ENCODE assay signal across 43 mouse cellular contexts in genomic region chr4:43822896-43823550, GRCm38 (mm10). TPM values are rescaled to one million over a fixed set of nuclear protein-coding genes. Genes with fewer than 3 reads are reported as not detected.
DNase-seq lines count a peak whose midpoint lies in the region; ATAC-seq and TF ChIP-seq lines count a peak whose summit lies in the region.
"Had no signal": no experiment of that assay in that cellular context is flagged by ENCODE, and none has a peak within 500 bp of the region (broad histone marks: within the 10 kb centered on the region; RNA-seq: fewer than 3 reads in every experiment).

No protein-coding gene starts in this region.

- H3K4me2 ChIP-seq in liver, postnatal 0 days (ENCODE audit: low read depth, low read length), result no peak overlapping the region
- H3K4me2 ChIP-seq in liver, embryonic 12.5 days, result no peak overlapping the region
- H3K4me2 ChIP-seq: embryonic facial prominence, embryonic 15.5 days; forebrain, embryonic 15.5 days; heart, embryonic 11.5 days; hindbrain, embryonic 12.5 days; kidney, embryonic 15.5 days; liver, embryonic 13.5 days; neural tube, embryonic 13.5 days had no signal

- no peak overlapping the region for H3K27ac ChIP-seq in liver, postnatal 0 days (ENCODE audit: low read depth)
- no peak overlapping the region for H3K27ac ChIP-seq in liver, embryonic 12.5 days
- H3K27ac ChIP-seq in limb, embryonic 10.5 days, result no peak overlapping the region
- H3K27ac ChIP-seq: embryonic facial prominence, embryonic 15.5 days; forebrain, embryonic 15.5 days; hindbrain, embryonic 12.5 days; hindbrain, postnatal 0 days; kidney, embryonic 15.5 days; left cerebral cortex, adult 2 months; liver, embryonic 13.5 days; neural tube, embryonic 13.5 days had no signal

- no peak for ATAC-seq in liver, postnatal 0 days
- no peak for ATAC-seq in liver, embryonic 12.5 days
- ATAC-seq: forebrain, embryonic 15.5 days; hindbrain, postnatal 0 days; midbrain, embryonic 16.5 days; Patski had no signal

- intact Hi-C loops in left cerebral cortex, postnatal 36 days (cut with DNase I), result no loop called here

- WGBS in liver, postnatal 0 days (ENCODE audit: insufficient replicate concordance), result 67% methylated on average over 13 of the region's 13 CpGs
- 46% methylated on average over 13 of the region's 13 CpGs for WGBS in liver, embryonic 12.5 days (ENCODE audit: insufficient replicate concordance)
- 84% methylated on average over 13 of the region's 13 CpGs for WGBS in limb, embryonic 10.5 days

- H3K9ac ChIP-seq in liver, postnatal 0 days (replicated peaks), result no peak overlapping the region
- H3K9ac ChIP-seq in liver, embryonic 12.5 days, result no peak overlapping the region
- H3K9ac ChIP-seq: embryonic facial prominence, embryonic 15.5 days; forebrain, embryonic 15.5 days; hindbrain, embryonic 12.5 days; kidney, embryonic 15.5 days; liver, embryonic 13.5 days; neural tube, embryonic 13.5 days had no signal

- peak; percentile 6 for DNase-seq in liver, postnatal 0 days
- peak; percentile 54 for DNase-seq in CD4-positive, CD25-positive, alpha-beta regulatory T cell, adult 2 months (ENCODE audit: low read depth, low spot score)
- peak; percentile 35 for DNase-seq in T-cell, adult 2 months (ENCODE audit: low spot score)
- peak; percentile 18 for DNase-seq in limb, embryonic 10.5 days (ENCODE audit: low spot score)
- no peak for DNase-seq in left cerebral cortex, postnatal 36 days (ENCODE audit: low spot score in 2 of 2)
- no peak for DNase-seq in gastrocnemius, adult 18-20 months (ENCODE audit: low spot score)
- DNase-seq: adrenal gland, postnatal 25 days; B cell, adult 2 months; cerebellum, adult 18-20 months; cerebellum, postnatal 10 days; gastrocnemius, postnatal 14 days; heart, postnatal 36 days; kidney, adult 11 months; kidney, postnatal 25 days; liver, embryonic 13.5 days; lung, adult 2 months; lung, postnatal 10 days; right cerebral cortex, postnatal 14 days; spleen, adult 18-20 months; thymus, adult 18-20 months; thymus, postnatal 25 days had no signal

- no peaks in the 10 kb centered on the region for H3K36me3 ChIP-seq in liver, postnatal 0 days (replicated peaks; ENCODE audit: insufficient read depth, low read length)
- no peaks in the 10 kb centered on the region for H3K36me3 ChIP-seq in liver, embryonic 12.5 days
- no peaks in the 10 kb centered on the region for H3K36me3 ChIP-seq in limb, embryonic 10.5 days
- H3K36me3 ChIP-seq: embryonic facial prominence, embryonic 15.5 days; forebrain, embryonic 15.5 days; hindbrain, embryonic 12.5 days; kidney, embryonic 15.5 days; liver, embryonic 13.5 days; neural tube, embryonic 13.5 days had no signal

- no peak for TF ChIP-seq CTCF in liver, postnatal 0 days (IDR thresholded peaks at IDR 0.05; ENCODE audit: low read depth)

- TF ChIP-seq EP300 in liver, postnatal 0 days (IDR thresholded peaks at IDR 0.05; ENCODE audit: low read depth), result no peak

- H3K4me3 ChIP-seq in liver, postnatal 0 days (ENCODE audit: low read depth, low read length), result no peak overlapping the region
- H3K4me3 ChIP-seq in liver, embryonic 12.5 days, result no peak overlapping the region
- H3K4me3 ChIP-seq in limb, embryonic 10.5 days, result no peak overlapping the region
- H3K4me3 ChIP-seq: embryonic facial prominence, embryonic 15.5 days; forebrain, embryonic 15.5 days; hindbrain, embryonic 12.5 days; kidney, embryonic 15.5 days; left cerebral cortex, adult 2 months; liver, embryonic 13.5 days; neural tube, embryonic 13.5 days had no signal

- no peaks in the 10 kb centered on the region; the same call in 1 of the 2 replicates for H3K27me3 ChIP-seq in liver, postnatal 0 days (ENCODE audit: insufficient read depth, low read length)
- no peaks in the 10 kb centered on the region for H3K27me3 ChIP-seq in liver, embryonic 12.5 days (replicated peaks)
- no peaks in the 10 kb centered on the region for H3K27me3 ChIP-seq in limb, embryonic 10.5 days (ENCODE audit: low read depth, poor library complexity, severe bottlenecking)
- H3K27me3 ChIP-seq: embryonic facial prominence, embryonic 15.5 days; forebrain, embryonic 15.5 days; hindbrain, embryonic 12.5 days; kidney, embryonic 15.5 days; liver, embryonic 13.5 days; neural tube, embryonic 13.5 days had no signal

- H3K4me1 ChIP-seq in liver, postnatal 0 days (ENCODE audit: insufficient read depth), result no peaks in the 10 kb centered on the region
- H3K4me1 ChIP-seq in liver, embryonic 12.5 days, result no peaks in the 10 kb centered on the region
- peaks cover 12% of the 10 kb centered on the region for H3K4me1 ChIP-seq in limb, embryonic 10.5 days
- H3K4me1 ChIP-seq: forebrain, embryonic 15.5 days; hindbrain, embryonic 12.5 days; liver, embryonic 13.5 days; neural tube, embryonic 13.5 days had no signal

- H3K9me3 ChIP-seq in liver, postnatal 0 days (ENCODE audit: low read length), result no peaks in the 10 kb centered on the region
- no peaks in the 10 kb centered on the region for H3K9me3 ChIP-seq in liver, embryonic 12.5 days (replicated peaks)
- H3K9me3 ChIP-seq in limb, embryonic 10.5 days (replicated peaks), result no peaks in the 10 kb centered on the region
- H3K9me3 ChIP-seq: embryonic facial prominence, embryonic 15.5 days; forebrain, embryonic 15.5 days; hindbrain, embryonic 12.5 days; kidney, embryonic 15.5 days; liver, embryonic 13.5 days; neural tube, embryonic 13.5 days had no signal

RNA-seq across cellular contexts. Expression of gene Olfr156, which starts 0.7 kb away (rescaled TPM):
- not detected in 2 replicates for polyA plus RNA-seq in liver, postnatal 0 days (2015; fragmentation: Nextera tagmentation; extraction: Ambion mirVana)
- polyA plus RNA-seq in liver, embryonic 12.5 days (2016; fragmentation: Nextera tagmentation; extraction: Ambion mirVana), result not detected in 2 replicates
- polyA plus RNA-seq in limb, embryonic 10.5 days (2016; fragmentation: Nextera tagmentation; extraction: Ambion mirVana), result not detected in 2 replicates
- total RNA-seq in left cerebral cortex, postnatal 36 days (2021), result not detected
- not detected for total RNA-seq in gastrocnemius, adult 18-20 months (2021)
- total RNA-seq: adrenal gland, adult 18-20 months; adrenal gland, postnatal 25 days; common myeloid progenitor, adult 5-6 weeks; gastrocnemius, postnatal 14 days; granulocyte monocyte progenitor cell, adult 5-6 weeks; heart, postnatal 36 days; hindbrain, postnatal 0 days; layer of hippocampus, adult 18-20 months; layer of hippocampus, postnatal 14 days; left cerebral cortex, adult 2 months; left cerebral cortex, postnatal 25 days; MEL had no signal
- polyA plus RNA-seq: brain, embryonic 14.5 days; embryonic facial prominence, embryonic 15.5 days; forebrain, embryonic 15.5 days; heart, embryonic 11.5 days; heart, embryonic 16.5 days; hindbrain, embryonic 12.5 days; hindbrain, postnatal 0 days; kidney, embryonic 15.5 days; liver, embryonic 13.5 days; lung, adult 2 months; midbrain, embryonic 16.5 days; neural tube, embryonic 13.5 days; Patski; stomach, embryonic 16.5 days had no signal

RNA-seq across cellular contexts. Expression of gene Olfr157, which starts 17.0 kb away (rescaled TPM):
- polyA plus RNA-seq in liver, postnatal 0 days (2015; fragmentation: Nextera tagmentation; extraction: Ambion mirVana), result not detected in 2 replicates
- not detected in 2 replicates for polyA plus RNA-seq in liver, embryonic 12.5 days (2016; fragmentation: Nextera tagmentation; extraction: Ambion mirVana)
- polyA plus RNA-seq in limb, embryonic 10.5 days (2016; fragmentation: Nextera tagmentation; extraction: Ambion mirVana), result not detected in 2 replicates
- total RNA-seq in left cerebral cortex, postnatal 36 days (2021), result not detected
- not detected for total RNA-seq in gastrocnemius, adult 18-20 months (2021)
- total RNA-seq: adrenal gland, adult 18-20 months; adrenal gland, postnatal 25 days; common myeloid progenitor, adult 5-6 weeks; gastrocnemius, postnatal 14 days; granulocyte monocyte progenitor cell, adult 5-6 weeks; heart, postnatal 36 days; hindbrain, postnatal 0 days; layer of hippocampus, adult 18-20 months; layer of hippocampus, postnatal 14 days; left cerebral cortex, adult 2 months; left cerebral cortex, postnatal 25 days; MEL had no signal
- polyA plus RNA-seq: brain, embryonic 14.5 days; forebrain, embryonic 15.5 days; heart, embryonic 16.5 days; hindbrain, embryonic 12.5 days; hindbrain, postnatal 0 days; kidney, embryonic 15.5 days; liver, embryonic 13.5 days; lung, adult 2 months; midbrain, embryonic 16.5 days; neural tube, embryonic 13.5 days; Patski; stomach, embryonic 16.5 days had no signal

RNA-seq across cellular contexts. Expression of gene Olfr155, which starts 28.3 kb away (rescaled TPM):
- polyA plus RNA-seq in liver, postnatal 0 days (2015; fragmentation: Nextera tagmentation; extraction: Ambion mirVana), result not detected in 2 replicates
- not detected in 2 replicates for polyA plus RNA-seq in liver, embryonic 12.5 days (2016; fragmentation: Nextera tagmentation; extraction: Ambion mirVana)
- not detected in 2 replicates for polyA plus RNA-seq in limb, embryonic 10.5 days (2016; fragmentation: Nextera tagmentation; extraction: Ambion mirVana)
- not detected for total RNA-seq in left cerebral cortex, postnatal 36 days (2021)
- not detected for total RNA-seq in gastrocnemius, adult 18-20 months (2021)
- total RNA-seq: adrenal gland, adult 18-20 months; adrenal gland, postnatal 25 days; common myeloid progenitor, adult 5-6 weeks; gastrocnemius, postnatal 14 days; granulocyte monocyte progenitor cell, adult 5-6 weeks; heart, postnatal 36 days; hindbrain, postnatal 0 days; layer of hippocampus, adult 18-20 months; layer of hippocampus, postnatal 14 days; left cerebral cortex, adult 2 months; left cerebral cortex, postnatal 25 days; MEL had no signal
- polyA plus RNA-seq: brain, embryonic 14.5 days; forebrain, embryonic 15.5 days; heart, embryonic 11.5 days; heart, embryonic 16.5 days; hindbrain, embryonic 12.5 days; hindbrain, postnatal 0 days; kidney, embryonic 15.5 days; limb, embryonic 14.5 days; liver, embryonic 13.5 days; lung, adult 2 months; midbrain, embryonic 16.5 days; neural tube, embryonic 13.5 days; Patski; stomach, embryonic 16.5 days had no signal

RNA-seq across cellular contexts. Expression of gene Olfr159, which starts 52.2 kb away (rescaled TPM):
- not detected in 2 replicates for polyA plus RNA-seq in liver, postnatal 0 days (2015; fragmentation: Nextera tagmentation; extraction: Ambion mirVana)
- not detected in 2 replicates for polyA plus RNA-seq in liver, embryonic 12.5 days (2016; fragmentation: Nextera tagmentation; extraction: Ambion mirVana)
- not detected in 2 replicates for polyA plus RNA-seq in limb, embryonic 10.5 days (2016; fragmentation: Nextera tagmentation; extraction: Ambion mirVana)
- not detected for total RNA-seq in left cerebral cortex, postnatal 36 days (2021)
- total RNA-seq in gastrocnemius, adult 18-20 months (2021), result not detected
- total RNA-seq: adrenal gland, adult 18-20 months; adrenal gland, postnatal 25 days; common myeloid progenitor, adult 5-6 weeks; gastrocnemius, postnatal 14 days; granulocyte monocyte progenitor cell, adult 5-6 weeks; heart, postnatal 36 days; hindbrain, postnatal 0 days; layer of hippocampus, adult 18-20 months; layer of hippocampus, postnatal 14 days; left cerebral cortex, adult 2 months; left cerebral cortex, postnatal 25 days; MEL had no signal
- polyA plus RNA-seq: brain, embryonic 14.5 days; embryonic facial prominence, embryonic 15.5 days; forebrain, embryonic 15.5 days; heart, embryonic 11.5 days; heart, embryonic 16.5 days; hindbrain, embryonic 12.5 days; hindbrain, postnatal 0 days; kidney, embryonic 15.5 days; limb, embryonic 14.5 days; liver, embryonic 13.5 days; midbrain, embryonic 16.5 days; neural tube, embryonic 13.5 days; Patski; stomach, embryonic 16.5 days had no signal

RNA-seq across cellular contexts. Expression of gene Reck, which starts 52.3 kb away (rescaled TPM):
- 1.8 and 2.3 TPM in 2 replicates for polyA plus RNA-seq in liver, postnatal 0 days (2015; fragmentation: Nextera tagmentation; extraction: Ambion mirVana)
- polyA plus RNA-seq in liver, embryonic 12.5 days (2016; fragmentation: Nextera tagmentation; extraction: Ambion mirVana), result 5.3 and 5.8 TPM in 2 replicates
- polyA plus RNA-seq in limb, embryonic 10.5 days (2016; fragmentation: Nextera tagmentation; extraction: Ambion mirVana), result 20.2 and 22.9 TPM in 2 replicates
- 1 to 10 TPM; 5.7 to 7.3 TPM for total RNA-seq in left cerebral cortex, postnatal 36 days (2021)
- total RNA-seq in gastrocnemius, adult 18-20 months (2021), result 1 to 10 TPM; 2.0 to 2.3 TPM

Comparison
In these comparisons a context has a peak if more than half of its experiments do, and no peak if none do; other contexts are left out.
1. DNase-seq: peak in liver, postnatal 0 days (single experiment), CD4-positive, CD25-positive, alpha-beta regulatory T cell, adult 2 months (single experiment), T-cell, adult 2 months (single experiment) and limb, embryonic 10.5 days (single experiment); none in left cerebral cortex, postnatal 36 days (0 of 2) and gastrocnemius, adult 18-20 months (single experiment).